Mouse (Mus musculus): ENCODE results near the gene Tspear. TPM values are rescaled to one million over a fixed set of nuclear protein-coding genes. Genes with fewer than 3 reads are reported as not detected.
A peak's percentile ranks its signal among the peaks of the same experiment; 100 is the strongest.
"Not testable (repeated sequence)": the region's sequence is repeated elsewhere in the genome, so short reads cannot be mapped to it uniquely, and the experiment has no call there.

Gene Tspear
- not detected in 3 replicates for total RNA-seq (2017)

DNA sequence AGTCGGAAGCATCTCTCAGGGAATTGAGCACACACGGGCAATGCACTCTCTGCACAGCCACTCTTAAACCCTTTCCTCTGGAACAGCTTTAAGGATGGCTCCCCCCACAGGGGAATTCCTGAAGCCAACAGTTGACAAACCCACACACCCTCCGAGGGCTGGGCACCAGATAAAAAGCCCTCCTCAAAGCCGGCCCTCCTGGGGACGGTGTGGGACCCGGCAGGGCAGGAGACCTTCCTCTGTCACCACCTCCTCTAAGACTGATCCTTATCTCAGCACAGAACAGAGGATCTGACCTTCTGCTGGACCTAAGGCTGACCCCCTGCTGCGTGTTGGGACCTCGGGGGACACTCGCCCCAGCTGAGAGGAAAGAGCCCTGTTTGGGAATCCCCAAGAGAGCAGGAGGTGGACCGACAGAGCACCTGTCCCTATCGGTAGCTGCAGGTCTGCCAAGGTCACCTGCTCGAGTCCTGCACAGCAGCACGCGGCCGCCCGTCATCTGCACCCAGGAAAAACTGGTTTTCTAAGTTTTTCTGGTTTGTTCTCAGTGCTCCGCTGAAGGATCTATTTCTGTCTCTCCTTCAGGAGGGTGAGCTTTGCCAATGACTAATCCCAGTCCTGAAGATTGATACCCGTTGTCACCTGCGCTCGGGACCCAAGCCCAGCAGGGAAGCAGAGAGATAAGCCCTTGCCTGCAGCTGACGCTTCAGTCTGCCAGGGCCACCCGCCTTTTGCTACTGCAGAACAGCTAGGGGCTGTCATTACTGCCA lies at the start of gene Tspear:
TSS of gene Tspear (plus strand) at position 675 of the 770 bp plus-strand sequence.
- no peak for ATAC-seq (replicated peaks; ENCODE audit: insufficient number of reproducible peaks, low FRiP score, low TSS enrichment, poor library complexity, severe bottlenecking)

DNA sequence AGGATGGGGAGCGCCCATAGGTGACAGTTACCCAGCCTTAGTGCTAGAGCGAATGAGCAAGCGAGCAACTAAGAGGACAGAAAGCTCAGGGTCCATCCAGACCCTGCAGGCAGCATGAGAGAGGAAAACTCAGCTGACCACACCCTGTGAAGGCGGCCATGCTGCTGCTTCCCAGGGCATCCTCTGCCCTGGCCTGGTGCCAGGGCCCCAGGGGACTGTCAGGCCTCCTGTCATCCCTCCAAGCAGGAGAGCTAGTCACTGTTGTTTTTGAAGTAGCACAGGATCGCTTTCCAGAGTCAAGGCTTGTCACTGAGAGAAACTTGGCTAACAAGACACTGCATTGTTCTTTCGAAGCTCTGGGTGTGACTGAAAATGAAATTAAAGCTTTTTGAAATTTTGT lies 47.4 kb upstream of the Tspear start:
- no peak for ATAC-seq (replicated peaks; ENCODE audit: insufficient number of reproducible peaks, low FRiP score, low TSS enrichment, poor library complexity, severe bottlenecking)

DNA sequence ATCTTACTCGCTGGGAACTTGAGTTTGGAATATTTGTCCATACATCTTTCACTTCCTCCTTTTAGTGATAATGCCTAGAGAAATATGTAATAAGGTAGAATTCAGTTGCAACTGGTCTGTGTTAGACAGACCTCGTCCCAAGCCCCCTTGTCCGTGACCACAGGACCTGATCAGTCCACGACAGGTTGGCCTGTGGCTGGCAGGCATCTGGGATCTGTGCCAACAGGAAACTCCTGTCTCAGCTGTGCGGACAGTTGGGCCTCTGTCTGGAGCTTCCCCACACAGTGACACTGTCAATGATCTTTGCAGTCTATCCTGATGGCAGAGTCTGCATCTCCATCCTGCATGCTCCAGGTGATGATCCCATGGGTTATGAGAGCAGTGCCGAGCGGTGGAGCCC lies 43.2 kb upstream of the Tspear start:
- no peak for ATAC-seq (replicated peaks; ENCODE audit: insufficient number of reproducible peaks, low FRiP score, low TSS enrichment, poor library complexity, severe bottlenecking)

DNA sequence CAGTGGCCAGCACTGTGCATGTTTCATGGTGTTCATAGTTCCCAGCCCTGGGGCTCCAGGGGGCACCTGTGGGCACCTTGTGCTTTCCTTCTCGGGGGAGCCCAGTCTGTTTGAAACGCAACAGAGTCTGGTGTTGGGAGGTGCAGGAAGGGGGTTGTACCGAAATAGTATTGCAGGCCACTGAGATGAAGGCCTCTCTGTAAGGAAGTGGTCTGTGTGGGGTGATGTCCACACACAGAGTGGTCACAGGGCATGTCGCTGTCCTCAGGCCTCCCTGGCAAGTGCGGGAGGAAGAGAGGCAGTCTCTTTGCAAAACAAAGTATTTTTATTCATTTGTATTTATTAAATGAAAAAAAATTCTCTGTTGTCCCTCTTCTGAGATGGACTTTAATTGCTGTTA lies 40.8 kb upstream of the Tspear start:
- ATAC-seq (replicated peaks; ENCODE audit: insufficient number of reproducible peaks, low FRiP score, low TSS enrichment, poor library complexity, severe bottlenecking) = no peak

DNA sequence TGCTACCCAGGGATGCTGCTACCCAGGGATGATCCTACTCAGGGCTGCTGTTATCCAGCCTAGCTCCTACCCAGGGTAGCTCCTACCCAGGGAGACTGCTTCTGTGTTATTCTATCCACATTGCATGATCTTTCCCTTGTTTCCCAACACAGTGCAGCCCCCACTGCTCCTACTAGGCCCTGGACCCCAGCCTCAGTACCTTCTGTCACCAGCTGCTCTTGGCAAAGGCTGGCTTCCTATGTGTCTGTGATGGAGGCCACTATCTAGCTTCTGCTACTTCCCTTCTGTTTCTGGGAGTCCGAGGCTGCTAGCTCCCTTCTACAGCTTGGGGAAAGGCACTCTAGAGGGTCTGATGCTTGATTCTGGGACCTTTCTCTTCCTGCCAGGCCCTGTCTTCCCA lies 38.9 kb upstream of the Tspear start:
- ATAC-seq (replicated peaks; ENCODE audit: insufficient number of reproducible peaks, low FRiP score, low TSS enrichment, poor library complexity, severe bottlenecking) = no peak

- ATAC-seq (replicated peaks; ENCODE audit: insufficient number of reproducible peaks, low FRiP score, low TSS enrichment, poor library complexity, severe bottlenecking) = no peak
Observed at GRCm38 (mm10) chr10:77647901-77648300, 38.5 kb upstream of the Tspear start.

GRCm38 (mm10) chr10:77652046-77652445 lies 34.3 kb upstream of the Tspear start:
- ATAC-seq (replicated peaks; ENCODE audit: insufficient number of reproducible peaks, low FRiP score, low TSS enrichment, poor library complexity, severe bottlenecking) = no peak

DNA sequence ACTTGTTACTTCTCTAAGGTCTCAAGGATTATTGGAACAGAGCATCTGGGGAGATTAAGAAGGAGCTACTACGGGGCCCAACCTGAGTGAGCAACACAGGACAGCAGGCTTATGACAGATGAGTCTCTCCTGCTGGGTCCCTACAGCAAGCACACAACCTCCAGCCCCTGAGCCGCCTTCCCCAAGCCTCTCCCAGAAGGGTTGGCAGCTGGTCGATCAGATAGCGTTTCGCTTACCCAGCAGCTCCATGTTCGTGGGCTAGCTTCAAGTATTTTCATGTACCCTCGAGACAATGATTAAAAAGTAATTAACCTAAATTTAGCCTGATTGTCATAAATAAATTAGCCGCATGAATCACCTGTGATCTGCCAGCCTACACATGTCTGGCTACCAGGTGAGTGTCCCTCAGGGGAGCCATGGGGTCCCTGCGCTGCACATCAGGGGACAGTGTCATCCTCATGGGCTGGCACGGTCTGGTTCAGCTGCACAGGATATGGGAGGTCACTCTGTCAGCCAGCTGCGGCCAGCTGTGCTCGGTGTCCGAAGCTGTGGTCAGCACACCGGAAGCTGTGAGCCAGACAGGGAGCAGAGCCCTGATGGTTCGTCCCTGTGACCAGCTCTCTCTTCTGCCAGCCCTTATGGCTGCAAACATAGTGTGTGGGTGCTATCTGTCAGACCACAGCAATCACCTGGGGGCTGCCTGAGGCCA lies 27.9 kb upstream of the Tspear start:
- no peak for ATAC-seq (replicated peaks; ENCODE audit: insufficient number of reproducible peaks, low FRiP score, low TSS enrichment, poor library complexity, severe bottlenecking)

- ATAC-seq (replicated peaks; ENCODE audit: insufficient number of reproducible peaks, low FRiP score, low TSS enrichment, poor library complexity, severe bottlenecking) = 0 out of 2 replicates have a peak, but pooled peaks have one; percentile 16
Observed at GRCm38 (mm10) chr10:77663949-77664665, 22.3 kb upstream of the Tspear start.

DNA sequence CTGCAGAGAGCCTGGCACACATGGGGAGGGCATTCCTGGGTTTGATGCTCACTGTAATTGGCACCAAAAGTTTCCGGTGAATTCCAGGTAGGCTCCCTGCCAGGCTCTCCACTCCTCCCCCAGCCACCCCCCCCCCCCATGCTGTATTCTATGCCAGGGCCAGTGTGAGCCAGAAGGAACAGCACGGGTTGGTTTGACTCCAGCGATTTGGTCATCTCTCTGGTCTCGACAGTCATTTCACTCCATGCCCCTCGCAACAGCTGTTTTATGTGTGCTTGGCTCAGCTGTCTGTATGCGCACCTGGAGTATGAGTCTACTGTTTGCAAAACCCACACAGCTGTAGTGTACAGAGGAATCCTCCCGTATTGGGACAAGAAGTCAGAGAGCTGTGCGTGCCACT lies 20.0 kb upstream of the Tspear start:
- no peak for ATAC-seq (replicated peaks; ENCODE audit: insufficient number of reproducible peaks, low FRiP score, low TSS enrichment, poor library complexity, severe bottlenecking)

DNA sequence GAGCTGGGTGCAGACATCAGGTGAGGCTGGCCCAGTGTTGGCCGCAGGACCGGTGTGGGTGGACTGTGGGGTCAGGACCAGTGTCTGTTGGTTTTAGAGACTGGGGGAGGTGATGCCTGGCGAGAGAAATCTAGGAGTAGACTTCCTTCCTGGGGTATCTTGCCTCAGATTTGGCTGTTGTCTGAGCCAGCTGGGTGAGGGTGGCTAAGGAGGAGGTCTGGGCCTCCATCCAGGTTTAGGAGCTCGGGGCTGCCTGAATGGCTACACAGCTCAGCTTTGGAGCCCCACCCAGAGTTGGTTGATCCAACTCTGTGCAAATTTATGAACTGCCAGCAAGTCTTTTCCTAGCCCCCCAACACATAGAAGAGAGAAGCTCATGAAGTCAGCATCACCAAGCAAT lies 19.0 kb upstream of the Tspear start:
- no peak for ATAC-seq (replicated peaks; ENCODE audit: insufficient number of reproducible peaks, low FRiP score, low TSS enrichment, poor library complexity, severe bottlenecking)

GRCm38 (mm10) chr10:77670710-77671109 lies 15.7 kb upstream of the Tspear start:
- ATAC-seq (replicated peaks; ENCODE audit: insufficient number of reproducible peaks, low FRiP score, low TSS enrichment, poor library complexity, severe bottlenecking) = no peak

DNA sequence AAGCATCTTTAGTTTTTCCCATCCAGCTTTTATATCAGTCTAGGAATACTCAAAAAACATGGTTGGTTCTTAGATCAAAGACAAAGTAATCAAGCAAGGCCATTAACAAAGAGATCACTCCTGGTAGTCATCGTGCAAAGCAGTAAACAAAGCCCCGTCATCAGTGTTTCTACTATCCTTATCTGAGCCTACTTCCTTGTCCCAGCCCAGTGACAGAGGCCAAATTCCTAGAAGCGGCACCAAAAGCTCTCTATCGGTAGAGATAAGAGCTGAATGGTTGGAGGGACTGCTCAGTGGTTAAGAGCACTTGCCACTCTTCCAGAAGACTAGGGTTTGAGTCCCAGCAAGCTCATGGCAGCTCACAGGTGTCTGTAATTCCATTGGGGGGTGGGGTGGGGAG lies 14.8 kb upstream of the Tspear start:
- no peak for ATAC-seq (replicated peaks; ENCODE audit: insufficient number of reproducible peaks, low FRiP score, low TSS enrichment, poor library complexity, severe bottlenecking)

GRCm38 (mm10) chr10:77673765-77674164 lies 12.6 kb upstream of the Tspear start:
- ATAC-seq (replicated peaks; ENCODE audit: insufficient number of reproducible peaks, low FRiP score, low TSS enrichment, poor library complexity, severe bottlenecking) = no peak

GRCm38 (mm10) chr10:77677562-77677961 lies 8.8 kb upstream of the Tspear start:
- ATAC-seq (replicated peaks; ENCODE audit: insufficient number of reproducible peaks, low FRiP score, low TSS enrichment, poor library complexity, severe bottlenecking) = no peak

DNA sequence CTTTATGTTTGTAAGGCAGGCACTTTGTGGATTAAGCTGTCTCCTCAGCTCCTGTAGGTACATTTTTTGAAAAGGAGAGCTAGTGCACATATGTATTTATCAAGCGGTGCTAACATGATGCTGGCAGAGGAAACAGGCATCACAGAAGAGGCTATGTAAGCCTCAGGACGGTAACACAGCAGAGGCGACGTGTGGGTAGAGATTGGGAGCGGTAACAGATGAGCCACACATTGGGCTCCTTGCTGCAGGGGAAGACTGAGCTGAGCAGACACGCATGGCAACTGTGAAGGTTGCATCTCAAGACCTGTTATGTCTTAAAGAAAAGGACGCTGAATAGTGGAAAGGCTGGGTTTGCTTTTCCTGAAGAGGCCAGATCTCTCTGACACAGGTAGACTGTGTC lies 3.4 kb upstream of the Tspear start:
- ATAC-seq (replicated peaks; ENCODE audit: insufficient number of reproducible peaks, low FRiP score, low TSS enrichment, poor library complexity, severe bottlenecking) = no peak

DNA sequence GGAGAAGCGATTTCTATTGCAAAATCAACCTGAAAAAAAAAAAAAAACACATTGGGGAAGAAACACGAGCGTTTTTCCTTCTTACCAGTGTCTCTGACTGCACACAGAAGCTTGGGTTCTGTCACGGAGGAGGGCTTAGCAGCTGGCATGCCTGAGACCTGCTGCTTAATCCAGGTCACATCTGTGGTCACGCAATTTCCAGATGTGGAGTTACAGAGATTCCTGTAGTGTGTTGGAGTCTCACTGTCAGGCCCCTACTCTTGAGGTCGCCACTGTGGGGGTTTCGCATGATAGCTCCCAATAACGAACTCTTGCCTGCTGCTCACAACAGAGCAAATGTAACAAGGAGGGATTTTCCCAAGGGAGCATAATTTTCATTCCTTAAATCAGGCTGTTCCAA lies 2.2 kb upstream of the Tspear start:
- no peak for ATAC-seq (replicated peaks; ENCODE audit: insufficient number of reproducible peaks, low FRiP score, low TSS enrichment, poor library complexity, severe bottlenecking)

- no peak for ATAC-seq (replicated peaks; ENCODE audit: insufficient number of reproducible peaks, low FRiP score, low TSS enrichment, poor library complexity, severe bottlenecking)
Observed at GRCm38 (mm10) chr10:77687021-77687420, 652 bp downstream of the Tspear start.

GRCm38 (mm10) chr10:77690356-77690807 lies 4.0 kb downstream of the Tspear start, which contains the start of gene Gm19402:
Gene Gm19402 (minus strand): TSS chr10:77690757.
- not testable (repeated sequence) for ATAC-seq (replicated peaks; ENCODE audit: insufficient number of reproducible peaks, low FRiP score, low TSS enrichment, poor library complexity, severe bottlenecking)

Measured in monocyte, adult 5-6 weeks (primary cell).